Mouse (Mus musculus) stomach, embryonic 15.5 days (tissue): ENCODE measurements around the gene Pik3r1. TPM values are rescaled to one million over a fixed set of nuclear protein-coding genes. Genes with fewer than 3 reads are reported as not detected.
A peak's percentile ranks its signal among the peaks of the same experiment; 100 is the strongest.

Source experiments
- ATAC-seq: fragments of 200-750 bp; cut with Nextera tagmentation; 2 replicates; pipeline ENCODE4 v1.8.0; 2017; ENCODE audit warnings: low read depth, moderate number of reproducible peaks, moderate TSS enrichment; ENCODE audit not compliant: insufficient read depth, low FRiP score
- H3K27ac ChIP-seq: fragments of 300-500 bp; sonication (generic); 2 replicates; pipeline ENCODE4 v1.5.1; 2015; ENCODE audit warnings: mild to moderate bottlenecking, inconsistent platforms
- H3K27me3 ChIP-seq: fragments of 300-500 bp; sonication (generic); replicated peaks from 2 replicates; pipeline ENCODE4 v1.6.1; 2015; ENCODE audit warnings: inconsistent platforms
- H3K36me3 ChIP-seq: fragments of 300-500 bp; sonication (generic); 2 replicates; pipeline ENCODE4 v1.6.1; 2015; ENCODE audit warnings: inconsistent platforms
- H3K4me1 ChIP-seq: fragments of 300-500 bp; sonication (generic); 2 replicates; pipeline ENCODE4 v1.6.1; 2015; ENCODE audit warnings: inconsistent platforms
- H3K4me2 ChIP-seq: fragments of 300-500 bp; sonication (generic); 2 replicates; pipeline ENCODE4 v1.6.1; 2015; ENCODE audit warnings: mild to moderate bottlenecking, inconsistent platforms
- H3K4me3 ChIP-seq: fragments of 300-500 bp; sonication (generic); replicated peaks from 2 replicates; pipeline ENCODE4 v1.5.1; 2015; ENCODE audit warnings: inconsistent platforms
- H3K9ac ChIP-seq: fragments of 300-500 bp; sonication (generic); 2 replicates; pipeline ENCODE4 v1.6.1; 2015; ENCODE audit warnings: inconsistent platforms
- H3K9me3 ChIP-seq: fragments of 300-500 bp; sonication (generic); 2 replicates; pipeline ENCODE4 v1.6.1; 2016; ENCODE audit warnings: inconsistent platforms
- WGBS: fragments of 180-500 bp; shearing (Covaris S2); methylation state at CpG from one replicate; pipeline ENCODE4 v1.1.7; 2015; 5-methylcytosine and 5-hydroxymethylcytosine counted together
- polyA plus RNA-seq: library from polyadenylated mRNA; unstranded; fragments of >200 nt; fragmentation: Nextera tagmentation; extraction: Ambion mirVana; gene quantifications from 2 replicates; pipeline ENCODE4 v1.2.1, GENCODE M21; 2015

The Pik3r1 gene
- polyA plus RNA-seq, 1 experiment from 2014 or later: 55.0 TPM

- H3K4me3 ChIP-seq: no peak overlapping the region
- no peaks in the 10 kb centered on the region for H3K9me3 ChIP-seq
- H3K4me1 ChIP-seq: peaks cover 23% of the 10 kb centered on the region
- H3K9ac ChIP-seq: no peak overlapping the region
- WGBS: 53% methylated on average over 8 of the region's 8 CpGs
- peak; percentile 19; the same call in 1 of the 2 replicates for ATAC-seq
- no peaks in the 10 kb centered on the region for H3K36me3 ChIP-seq
- no peaks in the 10 kb centered on the region for H3K27me3 ChIP-seq
- H3K27ac ChIP-seq: no peak overlapping the region
- H3K4me2 ChIP-seq: no peak overlapping the region
Measured at GRCm38 (mm10) chr13:101746012-101746595, 21.9 kb downstream of the Pik3r1 start.

GRCm38 (mm10) chr13:101744943-101745342, 23.1 kb downstream of the Pik3r1 start:
- Histone ChIP-seq H3K27ac (no peak overlapping the region), H3K4me1 (peaks cover 31% of the 10 kb centered on the region), H3K4me2 (no peak overlapping the region), H3K36me3 (no peaks in the 10 kb centered on the region), H3K9me3 (no peaks in the 10 kb centered on the region), H3K27me3 (no peaks in the 10 kb centered on the region), H3K4me3 (no peak overlapping the region), H3K9ac (no peak overlapping the region)
- 37% methylated on average over 5 of the region's 5 CpGs for WGBS
- no peak for ATAC-seq

GRCm38 (mm10) chr13:101744053-101744452, 24.0 kb downstream of the Pik3r1 start:
- H3K27ac ChIP-seq: peak overlapping the region; percentile 77; the same call in 1 of the 2 replicates
- no peak overlapping the region for H3K4me2 ChIP-seq
- no peaks in the 10 kb centered on the region for H3K9me3 ChIP-seq
- ATAC-seq: no peak
- peaks cover 33% of the 10 kb centered on the region for H3K4me1 ChIP-seq
- no peaks in the 10 kb centered on the region for H3K27me3 ChIP-seq
- H3K36me3 ChIP-seq: no peaks in the 10 kb centered on the region
- WGBS: 60% methylated on average over 2 of the region's 2 CpGs
- no peak overlapping the region for H3K9ac ChIP-seq
- H3K4me3 ChIP-seq: no peak overlapping the region

- Histone ChIP-seq H3K9ac (no peak overlapping the region), H3K9me3 (no peaks in the 10 kb centered on the region), H3K27ac (peak overlapping the region; percentile 77), H3K4me3 (no peak overlapping the region), H3K4me2 (no peak overlapping the region), H3K27me3 (no peaks in the 10 kb centered on the region), H3K36me3 (no peaks in the 10 kb centered on the region), H3K4me1 (peaks cover 37% of the 10 kb centered on the region)
- 61% methylated on average over 6 of the region's 8 CpGs for WGBS
- ATAC-seq: no peak
Measured at GRCm38 (mm10) chr13:101743247-101743646, 24.8 kb downstream of the Pik3r1 start.

- Histone ChIP-seq H3K9me3 (no peaks in the 10 kb centered on the region), H3K27me3 (no peaks in the 10 kb centered on the region), H3K4me3 (no peak overlapping the region), H3K27ac (peak overlapping the region; percentile 68), H3K4me1 (peaks cover 39% of the 10 kb centered on the region), H3K36me3 (no peaks in the 10 kb centered on the region), H3K9ac (no peak overlapping the region), H3K4me2 (no peak overlapping the region)
- no peak for ATAC-seq
- WGBS: 9% methylated on average over 6 of the region's 6 CpGs
Measured at GRCm38 (mm10) chr13:101742596-101742995, 25.4 kb downstream of the Pik3r1 start.

- no peaks in the 10 kb centered on the region for H3K9me3 ChIP-seq
- no peak overlapping the region for H3K4me2 ChIP-seq
- no peak overlapping the region for H3K9ac ChIP-seq
- no peaks in the 10 kb centered on the region for H3K36me3 ChIP-seq
- peaks cover 44% of the 10 kb centered on the region for H3K4me1 ChIP-seq
- peak overlapping the region; percentile 41; the same call in 1 of the 2 replicates for H3K27ac ChIP-seq
- WGBS: 55% methylated on average over 11 of the region's 11 CpGs
- H3K4me3 ChIP-seq: no peak overlapping the region
- H3K27me3 ChIP-seq: no peaks in the 10 kb centered on the region
- 0 out of 2 replicates have a peak, but pooled peaks have one; percentile 50 for ATAC-seq
Measured at GRCm38 (mm10) chr13:101741530-101742309, 26.3 kb downstream of the Pik3r1 start.

GRCm38 (mm10) chr13:101739732-101740381, 28.2 kb downstream of the Pik3r1 start:
- no peak overlapping the region for H3K9ac ChIP-seq
- H3K9me3 ChIP-seq: no peaks in the 10 kb centered on the region
- ATAC-seq: no peak
- peak overlapping the region; percentile 55 for H3K27ac ChIP-seq
- no peak overlapping the region for H3K4me3 ChIP-seq
- no peaks in the 10 kb centered on the region for H3K27me3 ChIP-seq
- WGBS: 50% methylated on average over 4 of the region's 4 CpGs
- H3K4me1 ChIP-seq: peaks cover 50% of the 10 kb centered on the region
- H3K4me2 ChIP-seq: no peak overlapping the region
- no peaks in the 10 kb centered on the region for H3K36me3 ChIP-seq

- peaks cover 46% of the 10 kb centered on the region for H3K4me1 ChIP-seq
- no peaks in the 10 kb centered on the region for H3K36me3 ChIP-seq
- H3K4me3 ChIP-seq: no peak overlapping the region
- no peaks in the 10 kb centered on the region for H3K27me3 ChIP-seq
- no peaks in the 10 kb centered on the region for H3K9me3 ChIP-seq
- WGBS: 84% methylated on average over 6 of the region's 6 CpGs
- no peak overlapping the region for H3K27ac ChIP-seq
- H3K9ac ChIP-seq: no peak overlapping the region
- H3K4me2 ChIP-seq: no peak overlapping the region
- ATAC-seq: no peak
Measured at GRCm38 (mm10) chr13:101738769-101739168, 29.2 kb downstream of the Pik3r1 start.

- H3K9ac ChIP-seq: no peak overlapping the region
- no peak overlapping the region for H3K4me3 ChIP-seq
- no peaks in the 10 kb centered on the region for H3K27me3 ChIP-seq
- H3K27ac ChIP-seq: no peak overlapping the region; the same call in 1 of the 2 replicates
- 51% methylated on average over 16 of the region's 16 CpGs for WGBS
- no peaks in the 10 kb centered on the region for H3K36me3 ChIP-seq
- H3K4me1 ChIP-seq: peaks cover 55% of the 10 kb centered on the region
- H3K4me2 ChIP-seq: peak overlapping the region; percentile 19; the same call in 1 of the 2 replicates
- ATAC-seq: no peak
- H3K9me3 ChIP-seq: no peaks in the 10 kb centered on the region
Measured at GRCm38 (mm10) chr13:101736521-101737387, 31.3 kb downstream of the Pik3r1 start.

GRCm38 (mm10) chr13:101735364-101736120, 32.5 kb downstream of the Pik3r1 start:
- no peak overlapping the region for H3K4me3 ChIP-seq
- H3K36me3 ChIP-seq: no peaks in the 10 kb centered on the region
- no peak for ATAC-seq
- H3K9ac ChIP-seq: no peak overlapping the region
- WGBS: 64% methylated on average over 8 of the region's 8 CpGs
- peaks cover 51% of the 10 kb centered on the region for H3K4me1 ChIP-seq
- no peaks in the 10 kb centered on the region for H3K27me3 ChIP-seq
- H3K9me3 ChIP-seq: no peaks in the 10 kb centered on the region
- H3K27ac ChIP-seq: no peak overlapping the region
- H3K4me2 ChIP-seq: no peak overlapping the region

- Histone ChIP-seq H3K4me1 (peaks cover 56% of the 10 kb centered on the region), H3K27ac (no peak overlapping the region), H3K4me3 (no peak overlapping the region), H3K4me2 (no peak overlapping the region), H3K9ac (no peak overlapping the region), H3K36me3 (no peaks in the 10 kb centered on the region), H3K27me3 (no peaks in the 10 kb centered on the region), H3K9me3 (no peaks in the 10 kb centered on the region)
- no peak for ATAC-seq
- WGBS: 84% methylated on average over 7 of the region's 7 CpGs
Measured at GRCm38 (mm10) chr13:101734227-101734626, 33.8 kb downstream of the Pik3r1 start.
